Mouse (Mus musculus) embryonic facial prominence, embryonic 11.5 days (tissue): ENCODE measurements around the gene Iqschfp. TPM values are rescaled to one million over a fixed set of nuclear protein-coding genes. Genes with fewer than 3 reads are reported as not detected.

Source experiments
- ATAC-seq: fragments of 200-750 bp; cut with Nextera tagmentation; replicated peaks from 2 replicates; pipeline ENCODE4 v1.8.0; 2017; ENCODE audit warnings: low read depth; ENCODE audit not compliant: insufficient number of reproducible peaks, low FRiP score, low TSS enrichment
- DNase-seq: peaks from one replicate; pipeline ENCODE4 v3.0.0-alpha.2; 2015; ENCODE audit warnings: low spot score
- H3K27ac ChIP-seq: fragments of 300-500 bp; sonication (generic); replicated peaks from 2 replicates; pipeline ENCODE4 v1.5.1; 2014; ENCODE audit warnings: mild to moderate bottlenecking, low read depth, low read length, control low read depth
- H3K27me3 ChIP-seq: fragments of 300-500 bp; sonication (generic); 2 replicates; pipeline ENCODE4 v1.6.1; 2014; ENCODE audit warnings: mild to moderate bottlenecking, low read length, moderate library complexity, mixed read lengths; ENCODE audit not compliant: control insufficient read depth, insufficient read depth
- H3K36me3 ChIP-seq: fragments of 300-500 bp; sonication (generic); replicated peaks from 2 replicates; pipeline ENCODE4 v1.6.1; 2014; ENCODE audit warnings: low read depth, mild to moderate bottlenecking, low read length, moderate library complexity, mixed read lengths; ENCODE audit not compliant: control insufficient read depth, insufficient read depth
- H3K4me1 ChIP-seq: fragments of 300-500 bp; sonication (generic); 2 replicates; pipeline ENCODE4 v1.6.1; 2014; ENCODE audit warnings: low read length, mixed read lengths; ENCODE audit not compliant: control insufficient read depth, insufficient read depth
- H3K4me2 ChIP-seq: fragments of 300-500 bp; sonication (generic); 2 replicates; pipeline ENCODE4 v1.6.1; 2014; ENCODE audit warnings: low read depth, mild to moderate bottlenecking, control low read depth, low read length, moderate library complexity
- H3K4me3 ChIP-seq: fragments of 300-500 bp; sonication (generic); 2 replicates; pipeline ENCODE4 v1.5.1; 2014; ENCODE audit warnings: low read depth, low read length, control low read depth
- H3K9ac ChIP-seq: fragments of 300-500 bp; sonication (generic); replicated peaks from 2 replicates; pipeline ENCODE4 v1.6.1; 2014; ENCODE audit warnings: mild to moderate bottlenecking, control low read depth, low read length
- H3K9me3 ChIP-seq: fragments of 300-500 bp; sonication (generic); replicated peaks from 2 replicates; pipeline ENCODE4 v1.6.1; 2016; ENCODE audit warnings: mild to moderate bottlenecking, low read length, inconsistent platforms, mixed read lengths; ENCODE audit not compliant: control insufficient read depth
- WGBS: fragments of 180-500 bp; shearing (Covaris S2); extraction: QIAGEN DNeasy Blood & Tissue Kit; methylation state at CpG from one replicate; pipeline ENCODE4 v1.1.7; 2014; 5-methylcytosine and 5-hydroxymethylcytosine counted together
- polyA plus RNA-seq: library from polyadenylated mRNA; unstranded; fragments of >200 nt; fragmentation: Nextera tagmentation; extraction: Ambion mirVana; gene quantifications from 2 replicates; pipeline ENCODE4 v1.2.1, GENCODE M21; 2014

Iqschfp gene
- polyA plus RNA-seq, 1 experiment from 2014 or later = 0.87 TPM

DNA sequence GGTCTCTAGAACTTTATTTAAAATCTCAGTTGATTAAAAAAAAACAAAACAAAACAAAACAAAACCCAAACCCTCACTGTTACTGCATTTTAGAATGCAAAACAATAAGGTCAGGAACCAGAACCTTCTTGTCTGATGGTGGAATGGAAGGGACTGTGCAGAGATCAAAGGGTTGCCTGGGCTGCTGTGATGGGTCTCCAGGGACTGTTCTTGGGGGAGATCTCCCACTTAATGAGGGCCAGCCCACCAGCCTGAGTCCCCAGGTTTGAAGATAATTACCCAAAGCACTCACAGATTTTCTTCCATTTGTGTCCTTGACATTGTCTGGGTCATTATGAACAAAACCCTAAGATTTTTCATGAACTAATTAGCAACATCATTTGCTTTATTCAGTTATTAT is 4.8 kb upstream of the Iqschfp start:
- no peak for ATAC-seq

DNA sequence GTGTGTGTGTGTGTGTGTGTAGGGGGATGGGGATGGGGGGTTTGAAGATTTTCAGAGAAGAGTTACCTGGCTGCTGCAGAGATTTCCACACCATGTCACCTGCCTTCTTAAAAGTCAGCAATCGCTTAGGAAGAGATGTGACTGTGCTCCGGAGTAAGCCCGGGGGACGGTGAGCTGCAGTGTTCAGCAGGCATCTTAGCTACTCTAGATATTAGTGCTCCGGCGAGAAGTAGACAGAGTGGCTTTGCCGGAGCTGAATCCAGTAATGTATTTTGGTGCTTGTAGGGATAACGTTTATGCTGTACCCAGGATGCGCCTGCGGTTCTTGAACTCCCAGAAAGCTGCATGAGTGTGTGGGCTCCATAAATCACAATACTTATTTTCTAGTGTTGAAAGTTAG is 736 bp downstream of the Iqschfp start:
- Histone ChIP-seq H3K36me3 (no peaks in the 10 kb centered on the region), H3K27me3 (no peaks in the 10 kb centered on the region), H3K9me3 (no peaks in the 10 kb centered on the region), H3K27ac (no peak overlapping the region), H3K4me1 (no peaks in the 10 kb centered on the region), H3K9ac (no peak overlapping the region), H3K4me3 (no peak overlapping the region), H3K4me2 (no peak overlapping the region)
- 91% methylated on average over 10 of the region's 10 CpGs for WGBS
- ATAC-seq (no peak), DNase-seq (no peak)

More for the DNA sequence above, 4.8 kb upstream of the Iqschfp start:
- H3K27me3 ChIP-seq = no peaks in the 10 kb centered on the region
- no peak overlapping the region for H3K4me3 ChIP-seq
- H3K9ac ChIP-seq = no peak overlapping the region
- H3K27ac ChIP-seq = no peak overlapping the region
- DNase-seq = no peak
- no peaks in the 10 kb centered on the region for H3K4me1 ChIP-seq
- H3K4me2 ChIP-seq = no peak overlapping the region
- no peaks in the 10 kb centered on the region for H3K9me3 ChIP-seq
- H3K36me3 ChIP-seq = no peaks in the 10 kb centered on the region

DNA sequence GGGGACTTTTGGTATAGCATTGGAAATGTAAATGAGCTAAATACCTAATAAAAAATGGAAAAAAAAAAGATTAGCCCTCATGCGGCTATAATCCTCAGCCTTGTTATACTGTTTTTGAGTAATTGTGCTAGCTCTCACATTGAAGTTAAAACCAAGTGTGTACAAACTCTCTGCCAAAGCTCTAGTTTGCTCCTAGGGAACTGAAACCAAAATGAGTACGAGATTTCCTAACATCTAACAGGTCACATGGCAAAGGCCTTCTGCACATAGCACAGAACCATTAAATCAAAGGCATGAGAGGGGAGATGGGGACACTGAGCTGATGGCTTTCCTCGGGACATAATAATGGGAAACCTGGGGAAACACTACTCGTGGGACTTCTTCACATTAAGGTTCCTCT is 10.5 kb downstream of the Iqschfp start:
- no peak overlapping the region for H3K4me2 ChIP-seq
- no peak for ATAC-seq
- H3K4me3 ChIP-seq = no peak overlapping the region
- 76% methylated on average over 4 of the region's 4 CpGs for WGBS
- DNase-seq = no peak
- no peaks in the 10 kb centered on the region for H3K9me3 ChIP-seq
- no peaks in the 10 kb centered on the region for H3K27me3 ChIP-seq
- H3K27ac ChIP-seq = no peak overlapping the region
- H3K4me1 ChIP-seq = no peaks in the 10 kb centered on the region
- no peak overlapping the region for H3K9ac ChIP-seq
- no peaks in the 10 kb centered on the region for H3K36me3 ChIP-seq

DNA sequence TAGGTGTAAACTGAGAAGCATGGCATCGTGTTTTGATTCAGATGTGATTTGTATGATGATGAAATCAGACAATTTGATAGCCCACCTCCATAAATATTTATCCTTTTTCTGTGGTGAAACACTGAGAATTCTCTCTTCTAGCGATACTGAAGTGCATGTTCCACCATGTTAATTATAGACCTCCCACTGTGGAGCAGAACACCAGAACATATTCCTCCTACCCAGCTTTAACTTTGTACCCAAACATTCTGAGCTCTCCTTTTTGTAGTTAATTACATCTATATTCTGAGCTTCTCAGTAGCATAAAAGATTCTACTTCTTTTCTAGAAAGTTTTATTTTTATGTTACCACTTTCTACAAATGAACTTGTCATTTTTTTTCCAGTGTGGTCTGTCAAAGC is 16.6 kb downstream of the Iqschfp start:
- Histone ChIP-seq H3K9ac (no peak overlapping the region), H3K4me1 (no peaks in the 10 kb centered on the region), H3K4me2 (no peak overlapping the region), H3K27ac (no peak overlapping the region), H3K9me3 (no peaks in the 10 kb centered on the region), H3K27me3 (no peaks in the 10 kb centered on the region), H3K36me3 (no peaks in the 10 kb centered on the region), H3K4me3 (no peak overlapping the region)
- ATAC-seq = no peak
- no peak for DNase-seq
- 76% methylated on average over 2 of the region's 2 CpGs for WGBS

DNA sequence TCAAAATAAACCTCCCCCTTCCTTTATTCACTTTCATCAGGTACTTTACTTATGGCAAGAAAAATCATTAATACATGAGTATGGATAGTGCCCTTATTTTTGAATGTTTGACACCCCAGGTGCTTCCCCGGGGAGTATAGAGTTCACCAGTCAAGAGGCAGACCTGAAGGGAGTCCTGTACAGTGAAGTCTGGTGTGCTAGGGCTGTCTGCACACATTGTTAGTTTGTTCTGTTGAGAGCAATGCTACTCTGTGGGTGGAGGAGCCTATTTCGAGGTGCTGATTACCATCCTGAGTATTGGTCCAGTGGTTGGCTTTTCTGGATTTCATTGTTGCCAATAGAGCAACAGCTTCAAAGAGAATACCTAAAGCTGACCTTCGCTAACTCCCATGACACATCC is 26.1 kb downstream of the Iqschfp start:
- Histone ChIP-seq H3K27me3 (no peaks in the 10 kb centered on the region), H3K9ac (no peak overlapping the region), H3K27ac (no peak overlapping the region), H3K4me1 (no peaks in the 10 kb centered on the region), H3K36me3 (no peaks in the 10 kb centered on the region), H3K4me2 (no peak overlapping the region), H3K9me3 (no peaks in the 10 kb centered on the region), H3K4me3 (no peak overlapping the region)
- 80% methylated on average over 3 of the region's 3 CpGs for WGBS
- DNase-seq (no peak), ATAC-seq (no peak)

DNA sequence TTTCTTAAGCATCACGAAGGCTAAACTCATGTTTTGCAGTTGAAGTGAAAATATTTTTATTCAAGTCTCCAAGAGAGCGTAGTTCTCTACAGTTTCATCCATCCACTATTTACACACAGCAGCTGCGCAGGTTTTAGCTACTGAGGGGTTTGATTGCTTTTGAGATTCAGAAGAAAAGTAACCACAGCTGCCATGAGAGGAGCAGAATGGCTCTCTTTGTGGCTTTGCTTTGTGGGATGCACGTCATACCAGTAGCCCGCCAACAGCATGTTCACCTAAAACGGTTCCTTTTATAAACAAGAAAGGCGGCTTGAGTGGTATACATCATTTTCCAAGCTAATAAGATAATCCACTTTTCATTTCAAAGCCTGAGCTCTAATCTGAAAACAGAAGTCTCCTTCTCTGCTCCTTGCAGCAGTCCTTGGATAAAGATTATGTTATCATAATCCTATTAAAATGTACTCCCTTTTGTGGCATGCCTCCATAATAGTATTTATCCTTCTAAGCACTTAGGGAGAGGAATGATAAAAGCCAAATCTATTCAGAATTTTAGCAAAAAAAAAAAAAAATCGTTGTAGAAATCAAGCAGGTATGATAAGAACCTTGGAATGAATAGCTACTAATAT is 26.7 kb downstream of the Iqschfp start:
- no peaks in the 10 kb centered on the region for H3K9me3 ChIP-seq
- no peaks in the 10 kb centered on the region for H3K27me3 ChIP-seq
- H3K27ac ChIP-seq = no peak overlapping the region
- H3K4me3 ChIP-seq = no peak overlapping the region
- H3K4me2 ChIP-seq = no peak overlapping the region
- DNase-seq (peak; percentile 9), ATAC-seq (no peak)
- H3K36me3 ChIP-seq = no peaks in the 10 kb centered on the region
- WGBS = 67% methylated on average over 8 of the region's 8 CpGs
- no peaks in the 10 kb centered on the region for H3K4me1 ChIP-seq
- no peak overlapping the region for H3K9ac ChIP-seq

DNA sequence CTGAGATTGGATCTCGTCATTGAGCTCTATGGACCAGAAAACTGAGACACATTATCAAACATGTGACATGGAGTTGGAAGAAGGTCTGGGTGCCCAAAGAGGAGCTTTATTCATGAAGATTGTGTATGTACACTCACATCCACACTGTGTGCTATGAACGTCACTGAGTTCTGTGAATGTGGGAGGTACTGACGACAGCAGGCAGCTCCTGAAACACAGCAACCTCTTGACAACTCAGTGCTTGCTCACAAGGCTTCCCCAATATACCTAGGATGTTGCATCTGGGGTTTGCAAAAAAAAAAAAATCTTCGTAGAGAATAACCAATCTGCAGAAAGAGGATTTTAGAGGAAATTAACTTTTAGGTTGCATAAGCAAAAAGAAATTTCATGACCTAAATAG is 31.1 kb downstream of the Iqschfp start:
- no peaks in the 10 kb centered on the region for H3K27me3 ChIP-seq
- no peak overlapping the region for H3K9ac ChIP-seq
- H3K4me2 ChIP-seq = no peak overlapping the region
- ATAC-seq = no peak
- H3K4me3 ChIP-seq = no peak overlapping the region
- 84% methylated on average over 4 of the region's 4 CpGs for WGBS
- no peaks in the 10 kb centered on the region for H3K36me3 ChIP-seq
- no peaks in the 10 kb centered on the region for H3K4me1 ChIP-seq
- H3K27ac ChIP-seq = no peak overlapping the region
- no peak for DNase-seq
- no peaks in the 10 kb centered on the region for H3K9me3 ChIP-seq

DNA sequence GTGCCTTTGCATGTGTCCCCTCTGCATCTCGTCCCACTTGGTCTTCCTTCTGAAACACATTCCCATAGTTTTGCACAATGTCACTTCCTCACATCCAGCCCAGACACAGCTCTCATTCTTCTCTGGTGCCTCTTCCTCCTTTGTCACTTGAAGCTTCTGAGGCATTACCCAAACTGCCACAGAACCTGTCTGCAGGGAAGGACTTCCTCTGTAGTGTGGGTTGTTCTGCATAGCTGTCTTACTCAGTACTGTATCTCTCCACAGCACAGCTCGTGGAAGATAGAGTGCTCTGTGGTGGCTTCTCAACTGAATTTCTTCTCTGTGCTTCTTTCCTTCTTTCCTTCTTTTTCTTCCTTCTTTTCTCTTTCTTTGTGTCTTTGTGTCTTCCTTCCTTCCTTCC is 33.4 kb downstream of the Iqschfp start:
- Histone ChIP-seq H3K4me3 (no peak overlapping the region), H3K9ac (no peak overlapping the region), H3K4me1 (no peaks in the 10 kb centered on the region), H3K4me2 (no peak overlapping the region), H3K36me3 (no peaks in the 10 kb centered on the region), H3K27ac (no peak overlapping the region), H3K9me3 (no peaks in the 10 kb centered on the region), H3K27me3 (no peaks in the 10 kb centered on the region)
- 64% methylated on average over 2 of the region's 2 CpGs for WGBS
- DNase-seq = no peak
- no peak for ATAC-seq
